Mouse (Mus musculus) MEL (cell line): Measurements from ENCODE around the gene Rab8b. TPM values are rescaled to one million over a fixed set of nuclear protein-coding genes. Genes with fewer than 3 reads are reported as not detected.

Experiments used
- DNase-seq: peaks from one replicate; pipeline ENCODE4 v3.0.0; 2011; ENCODE audit warnings: low read depth, low spot score
- H3K27ac ChIP-seq: 2 replicates; pipeline ENCODE4 v1.5.1; 2012; ENCODE audit warnings: low read depth, mild to moderate bottlenecking, control low read depth, low read length, moderate library complexity; ENCODE audit not compliant: control insufficient read depth
- H3K27me3 ChIP-seq, 2 experiments: fragments of 150-350 bp in 1 of 2; sonication (generic) in 1 of 2; 2 replicates each; pipeline ENCODE4 v1.6.1; 2012; ENCODE audit warnings: low read length in 2 of 2, mild to moderate bottlenecking in 2 of 2, improper control_type of control experiment in 1 of 2, moderate library complexity in 1 of 2; ENCODE audit not compliant: insufficient read depth in 2 of 2, control insufficient read depth in 1 of 2
- H3K36me3 ChIP-seq, 2 experiments: 2 replicates each; pipeline ENCODE4 v1.6.1; 2012 to 2014; ENCODE audit warnings: low read length in 2 of 2, improper control_type of control experiment in 1 of 2, inconsistent platforms in 1 of 2, mild to moderate bottlenecking in 1 of 2; ENCODE audit not compliant: insufficient read depth in 2 of 2, control insufficient read depth in 1 of 2
- H3K4me1 ChIP-seq, 2 experiments: fragments of 150-350 bp in 1 of 2; sonication (generic) in 1 of 2; 2 replicates each; pipeline ENCODE4 v1.6.1; 2012; ENCODE audit warnings: low read length in 2 of 2, improper control_type of control experiment in 1 of 2, mild to moderate bottlenecking in 1 of 2; ENCODE audit not compliant: insufficient read depth in 2 of 2, control insufficient read depth in 1 of 2
- H3K4me3 ChIP-seq, 2 experiments: fragments of 150-350 bp in 1 of 2; sonication (generic) in 1 of 2; 2 replicates each; pipeline ENCODE4 v1.5.1; 2012; ENCODE audit warnings: low read depth in 2 of 2, low read length in 2 of 2, mild to moderate bottlenecking in 2 of 2, moderate library complexity in 2 of 2, control low read depth in 1 of 2, improper control_type of control experiment in 1 of 2; ENCODE audit not compliant: control insufficient read depth in 1 of 2, insufficient read depth in 1 of 2
- H3K79me2 ChIP-seq: 2 replicates; pipeline ENCODE4 v1.6.1; 2012; ENCODE audit warnings: mild to moderate bottlenecking, low read length, moderate library complexity; ENCODE audit not compliant: control insufficient read depth, poor library complexity, insufficient read depth
- H3K9ac ChIP-seq: 2 replicates; pipeline ENCODE4 v1.6.1; 2012; ENCODE audit warnings: low read depth, mild to moderate bottlenecking, control low read depth, low read length, moderate library complexity; ENCODE audit not compliant: control insufficient read depth, poor library complexity, severe bottlenecking
- H3K9me3 ChIP-seq: fragments of 150-350 bp; sonication (generic); replicated peaks from 2 replicates; pipeline ENCODE4 v1.6.1; 2012; ENCODE audit warnings: mild to moderate bottlenecking, low read length, improper control_type of control experiment, moderate library complexity; ENCODE audit not compliant: insufficient read depth
- BHLHE40 ChIP-seq: IDR thresholded peaks from 2 replicates; pipeline ENCODE4 v1.6.1; 2012; ENCODE audit warnings: low read depth, mild to moderate bottlenecking, inconsistent platforms, low read length, improper control_type of control experiment, borderline replicate concordance
- CHD1 ChIP-seq: IDR thresholded peaks from 2 replicates; pipeline ENCODE4 v1.6.1; 2012; ENCODE audit warnings: low read depth, mild to moderate bottlenecking, inconsistent platforms, low read length, improper control_type of control experiment
- E2F4 ChIP-seq: IDR thresholded peaks from 2 replicates; pipeline ENCODE4 v1.6.1; 2011; ENCODE audit warnings: low read depth, low read length, improper control_type of control experiment, borderline replicate concordance
- ELF1 ChIP-seq: IDR thresholded peaks from 2 replicates; pipeline ENCODE4 v1.6.1; 2014; ENCODE audit warnings: low read depth, mild to moderate bottlenecking, inconsistent platforms, low read length, improper control_type of control experiment, moderate library complexity
- ETS1 ChIP-seq: IDR thresholded peaks from 2 replicates; pipeline ENCODE4 v1.6.1; 2012; ENCODE audit warnings: low read depth, mild to moderate bottlenecking, inconsistent platforms, low read length, improper control_type of control experiment, moderate library complexity
- GATA1 ChIP-seq: IDR thresholded peaks from 2 replicates; pipeline ENCODE4 v1.6.1; 2011; ENCODE audit warnings: low read depth, low read length, improper control_type of control experiment
- MAX ChIP-seq: IDR thresholded peaks from 2 replicates; pipeline ENCODE4 v1.6.1; 2011; ENCODE audit warnings: low read length, improper control_type of control experiment
- MAZ ChIP-seq: IDR thresholded peaks from 2 replicates; pipeline ENCODE4 v1.6.1; 2012; ENCODE audit warnings: low read depth, mild to moderate bottlenecking, inconsistent platforms, low read length, improper control_type of control experiment
- MXI1 ChIP-seq: IDR thresholded peaks from 2 replicates; pipeline ENCODE4 v1.6.1; 2011; ENCODE audit warnings: mild to moderate bottlenecking, low read depth, low read length, improper control_type of control experiment
- MYB ChIP-seq: IDR thresholded peaks from 2 replicates; pipeline ENCODE4 v1.6.1; 2011; ENCODE audit warnings: mild to moderate bottlenecking, low read depth, low read length, improper control_type of control experiment
- NELFE ChIP-seq: IDR thresholded peaks from 2 replicates; pipeline ENCODE4 v1.6.1; 2011; ENCODE audit warnings: low read depth, low read length, improper control_type of control experiment
- NRF1 ChIP-seq: IDR thresholded peaks from 2 replicates; pipeline ENCODE4 v1.6.1; 2014; ENCODE audit warnings: low read depth, mild to moderate bottlenecking, inconsistent platforms, low read length, improper control_type of control experiment, moderate library complexity; ENCODE audit not compliant: poor library complexity, insufficient read depth, severe bottlenecking
- POLR2A ChIP-seq, 2 experiments: IDR thresholded peaks; 2 replicates each; pipeline ENCODE4 v1.6.1; 2011 to 2012; ENCODE audit warnings: low read length in 2 of 2, mild to moderate bottlenecking in 2 of 2, control low read depth in 1 of 2, improper control_type of control experiment in 1 of 2, low read depth in 1 of 2, moderate library complexity in 1 of 2; ENCODE audit not compliant: control insufficient read depth in 1 of 2, insufficient read depth in 1 of 2, poor library complexity in 1 of 2
- RAD21 ChIP-seq: IDR thresholded peaks from 2 replicates; pipeline ENCODE4 v1.6.1; 2011; ENCODE audit warnings: mild to moderate bottlenecking, low read depth, low read length, improper control_type of control experiment
- SIN3A ChIP-seq: IDR thresholded peaks from 2 replicates; pipeline ENCODE4 v1.6.1; 2012; ENCODE audit warnings: low read length, improper control_type of control experiment, inconsistent platforms
- TAL1 ChIP-seq: IDR thresholded peaks from 2 replicates; pipeline ENCODE4 v1.6.1; 2012; ENCODE audit warnings: mild to moderate bottlenecking, inconsistent platforms, low read length, moderate library complexity, mixed read lengths
- UBTF ChIP-seq: IDR thresholded peaks from 2 replicates; pipeline ENCODE4 v1.6.1; 2012; ENCODE audit warnings: low read depth, mild to moderate bottlenecking, inconsistent platforms, low read length, improper control_type of control experiment, moderate library complexity, borderline replicate concordance; ENCODE audit not compliant: insufficient read depth
- ZMIZ1 ChIP-seq: IDR thresholded peaks from 2 replicates; pipeline ENCODE4 v1.6.1; 2012; ENCODE audit warnings: low read depth, mild to moderate bottlenecking, inconsistent platforms, low read length, improper control_type of control experiment, moderate library complexity
- ZNF384 ChIP-seq: IDR thresholded peaks from 2 replicates; pipeline ENCODE4 v1.6.1; 2012; ENCODE audit warnings: low read depth, mild to moderate bottlenecking, inconsistent platforms, low read length, improper control_type of control experiment
- polyA plus RNA-seq, 2 experiments: library from polyadenylated mRNA; stranded (reverse) in 1 of 2; unstranded in 1 of 2; fragments of >175 nt in 1 of 2; fragments of >200 nt in 1 of 2; gene quantifications; 2 replicates each; pipeline versions ENCODE4 v1.2.1 to v1.2.4; 2012; ENCODE audit warnings: low replicate concordance in 2 of 2, low read depth in 1 of 2; ENCODE audit not compliant: insufficient read length in 2 of 2, insufficient read depth in 1 of 2, missing spikeins in 1 of 2
- total RNA-seq: library from RNA; depleted of rRNA; stranded (reverse); fragments of 300-350 nt; gene quantifications from 2 replicates; pipeline ENCODE4 v1.2.3, GENCODE M21; 2012

Rab8b gene
- total and polyA plus RNA-seq, 3 experiments = 16.1 to 16.4 TPM; not detected in 1

- Histone ChIP-seq H3K4me1 (no peaks in the 10 kb centered on the region), H3K9ac (no peak overlapping the region), H3K27me3 (no peaks in the 10 kb centered on the region), H3K27ac (no peak overlapping the region), H3K4me3 (no peak overlapping the region), H3K36me3 (peaks cover 0 to under 1% of the 10 kb centered on the region in 2 experiments; a peak in 2 of 4 replicates), H3K79me2 (no peaks in the 10 kb centered on the region), H3K9me3 (no peaks in the 10 kb centered on the region)
- TF ChIP-seq ETS1 (no peak), CHD1 (no peak), NRF1 (no peak), NELFE (no peak), MXI1 (no peak), GATA1 (no peak), UBTF (no peak), MAZ (no peak), MYB (no peak), TAL1 (no peak), ZNF384 (no peak), RAD21 (no peak), BHLHE40 (no peak), POLR2A (IDR thresholded peaks at IDR 0.05; ENCODE audit: control insufficient read depth in 1 of 2, insufficient read depth in 1 of 2, low read depth in 1 of 2, low read length in 2 of 2, poor library complexity in 1 of 2) (no peak), ZMIZ1 (no peak), E2F4 (no peak)
- no peak for DNase-seq
Observed at GRCm38 (mm10) chr9:66863456-66863855, 56.0 kb downstream of the Rab8b start.

- no peak overlapping the region for H3K4me3 ChIP-seq
- peaks cover 0 to 2% of the 10 kb centered on the region in 2 experiments; a peak in 2 of 4 replicates for H3K36me3 ChIP-seq
- no peaks in the 10 kb centered on the region for H3K27me3 ChIP-seq
- DNase-seq = no peak
- TF ChIP-seq ELF1 = no peak
- TF ChIP-seq BHLHE40 = no peak
- no peak for TF ChIP-seq MAX
- no peak for TF ChIP-seq SIN3A
- no peak overlapping the region for H3K27ac ChIP-seq
- H3K79me2 ChIP-seq = no peaks in the 10 kb centered on the region
- no peaks in the 10 kb centered on the region for H3K4me1 ChIP-seq
- H3K9ac ChIP-seq = no peak overlapping the region
- H3K9me3 ChIP-seq = no peaks in the 10 kb centered on the region
Observed at GRCm38 (mm10) chr9:66862202-66862601, 57.3 kb downstream of the Rab8b start.
